Mouse (Mus musculus) liver, adult 2 months (tissue): ENCODE results near the gene Exoc7.

Source experiments
- CTCF ChIP-seq: fragments of 200-500 bp; IDR thresholded peaks from 2 replicates; pipeline ENCODE4 v1.5.1; 2011; ENCODE audit warnings: low read depth, low read length, control low read depth
- POLR2A ChIP-seq: fragments of 200-500 bp; IDR thresholded peaks from 2 replicates; pipeline ENCODE4 v1.6.1; 2011; ENCODE audit warnings: low read length, control low read depth; ENCODE audit not compliant: insufficient read depth; ENCODE audit errors: extremely low read depth

GRCm38 (mm10) chr11:116294319-116294718, 12.7 kb downstream of the Exoc7 start:
- TF ChIP-seq POLR2A (no peak), CTCF (peak; percentile 74)
